Mouse (Mus musculus) ZHBTc4 (cell line): Measurements from ENCODE around the gene Mad2l1bp.
A peak's percentile ranks its signal among the peaks of the same experiment; 100 is the strongest.

Source experiments
- DNase-seq: peaks from one replicate; pipeline ENCODE4 v3.0.0-alpha.2; 2011; ENCODE audit warnings: low read depth, low spot score

Gene Mad2l1bp

DNA sequence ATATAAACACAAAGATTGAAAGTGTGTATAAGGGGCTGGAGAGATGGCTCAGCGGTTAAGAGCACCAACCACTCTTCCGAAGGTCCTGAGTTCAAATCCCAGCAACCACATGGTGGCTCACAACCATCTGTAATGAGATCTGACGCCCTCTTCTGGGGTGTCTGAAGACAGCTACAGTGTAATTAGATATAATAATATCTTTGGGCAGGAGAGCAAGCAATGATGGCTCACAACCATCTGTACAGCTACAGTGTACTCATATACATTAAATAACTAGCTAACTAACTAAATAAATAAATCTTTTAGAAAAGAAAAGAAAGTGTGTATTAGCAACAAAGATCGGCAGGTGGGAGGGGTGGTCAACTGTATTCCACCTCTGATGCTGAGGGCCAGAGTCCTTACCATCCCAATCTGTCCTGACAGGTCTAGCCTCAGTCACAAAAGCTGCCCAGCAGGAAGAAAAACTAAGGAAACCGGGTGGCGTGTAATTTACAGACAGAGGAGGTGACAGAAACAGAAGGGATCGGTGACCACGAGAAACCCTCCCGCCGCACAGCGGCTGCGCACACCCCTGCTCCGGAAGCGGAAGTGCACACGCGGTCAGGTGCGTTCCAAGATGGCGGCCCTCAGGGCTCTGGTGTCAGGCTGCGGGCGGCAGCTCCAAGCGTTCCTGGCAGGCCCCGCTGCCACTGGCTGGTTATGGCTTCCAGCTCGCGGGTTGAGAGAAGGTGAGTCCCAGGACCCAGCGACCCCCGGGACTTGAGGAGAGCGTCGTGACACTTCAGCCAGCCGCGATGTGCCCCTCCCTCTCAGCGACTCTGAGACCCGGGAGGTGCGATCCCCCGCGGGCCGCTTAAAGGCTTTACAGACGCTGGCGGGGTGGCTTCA lies 42.7 kb downstream of the Mad2l1bp start, which contains the start of gene Mrps18a:
TSS of gene Mrps18a (plus strand) at position 585 of the 888 bp plus-strand sequence.
- peak; percentile 88 for DNase-seq

- DNase-seq: no peak
These were observed 45.1 kb downstream of the Mad2l1bp start for GRCm38 (mm10) chr17:46108286-46108685.

- no peak for DNase-seq
These were observed 48.9 kb downstream of the Mad2l1bp start for GRCm38 (mm10) chr17:46104487-46104886.

DNA sequence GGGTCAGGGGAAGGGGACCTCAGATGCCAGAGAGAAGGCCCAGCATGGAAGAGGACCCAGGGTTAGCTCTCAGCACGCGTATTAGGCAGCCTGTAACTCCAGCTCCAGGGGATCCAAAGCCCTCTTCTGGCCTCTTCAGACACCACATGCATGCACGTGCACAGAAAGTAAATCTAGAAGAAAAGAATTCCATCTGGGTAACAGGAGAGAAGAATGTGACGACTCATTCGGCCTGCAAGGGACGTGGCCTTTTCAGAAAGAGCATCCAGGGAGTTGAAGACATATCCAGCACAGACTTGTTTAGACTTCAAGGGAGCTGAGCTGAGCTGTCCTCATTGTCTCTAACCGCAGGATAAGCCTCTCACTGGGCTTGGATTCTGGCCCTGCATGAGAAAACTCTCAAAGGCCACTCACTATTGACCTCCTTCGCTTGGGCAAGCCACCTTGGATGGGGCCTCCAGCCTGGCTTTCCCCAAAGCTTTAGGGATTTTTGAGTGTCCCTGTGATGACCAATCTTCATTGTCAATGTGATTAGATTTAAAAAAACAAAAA lies 50.7 kb downstream of the Mad2l1bp start:
- DNase-seq: peak; percentile 52

GRCm38 (mm10) chr17:46101906-46102305 lies 51.4 kb downstream of the Mad2l1bp start:
- no peak for DNase-seq

DNA sequence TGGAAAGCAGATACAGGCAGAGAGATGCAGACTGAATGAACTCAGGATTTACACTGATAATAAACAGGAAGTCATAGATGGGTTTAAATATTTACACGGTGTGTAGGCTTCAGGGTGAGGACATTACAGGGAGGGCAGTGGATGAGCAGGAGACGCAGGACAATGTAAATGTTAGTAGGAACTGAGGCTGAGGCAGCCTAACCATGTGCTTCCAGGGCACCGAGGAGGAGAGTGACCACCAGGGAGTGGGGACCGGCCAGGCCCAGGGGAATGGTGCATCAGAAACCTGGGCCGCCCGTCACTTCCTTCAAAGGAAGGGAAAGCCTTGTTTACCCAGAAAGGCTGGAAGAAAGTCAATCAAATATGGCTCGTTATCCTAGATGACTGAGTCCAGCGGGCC lies 54.8 kb downstream of the Mad2l1bp start:
- no peak for DNase-seq
